Mouse (Mus musculus): ENCODE measurements around the gene Galnt18. TPM values are rescaled to one million over a fixed set of nuclear protein-coding genes. Genes with fewer than 3 reads are reported as not detected.

Galnt18 gene
- polyA plus RNA-seq, 1 experiment from 2014 or later: 18.8 TPM

- Histone ChIP-seq H3K27ac (no peak overlapping the region), H3K9ac (no peak overlapping the region), H3K4me3 (no peak overlapping the region), H3K9me3 (no peaks in the 10 kb centered on the region), H3K4me2 (replicated peaks) (no peak overlapping the region), H3K4me1 (no peaks in the 10 kb centered on the region), H3K27me3 (no peaks in the 10 kb centered on the region), H3K36me3 (no peaks in the 10 kb centered on the region)
- no peak for ATAC-seq (ENCODE audit: low FRiP score, low read depth)
- 57% methylated on average over 1 of the region's 1 CpGs for WGBS
Measured at GRCm38 (mm10) chr7:111708563-111708962, 71.2 kb downstream of the Galnt18 start.

- no peak overlapping the region for H3K27ac ChIP-seq
- no peak for ATAC-seq (ENCODE audit: low FRiP score, low read depth)
- WGBS: 87% methylated on average over 2 of the region's 2 CpGs
- no peak overlapping the region for H3K4me3 ChIP-seq
- no peaks in the 10 kb centered on the region for H3K4me1 ChIP-seq
- H3K27me3 ChIP-seq: no peaks in the 10 kb centered on the region
- no peak overlapping the region for H3K9ac ChIP-seq
- H3K9me3 ChIP-seq: no peaks in the 10 kb centered on the region
- no peak overlapping the region for H3K4me2 ChIP-seq (replicated peaks)
- H3K36me3 ChIP-seq: no peaks in the 10 kb centered on the region
Measured at GRCm38 (mm10) chr7:111702961-111703360, 76.8 kb downstream of the Galnt18 start.

DNA sequence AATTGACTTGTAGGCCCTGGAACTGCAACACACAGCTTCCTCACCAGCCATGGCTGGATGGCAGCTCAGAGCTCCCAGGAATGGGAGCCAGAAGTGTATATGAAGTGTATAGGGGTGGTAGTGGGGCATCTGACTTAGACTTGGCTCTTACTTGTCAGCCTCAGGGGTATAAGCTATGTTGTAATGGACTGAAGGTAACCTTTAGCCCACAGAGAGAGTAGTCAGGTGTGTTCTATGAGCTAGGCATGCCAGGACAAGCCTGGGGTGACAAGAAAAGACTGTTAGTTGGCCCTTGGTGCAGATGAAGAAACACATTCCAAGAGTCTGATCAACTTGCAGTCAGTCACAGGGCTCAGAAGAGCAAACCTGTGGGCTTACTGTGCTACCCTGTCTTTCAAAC, 78.0 kb downstream of the Galnt18 start:
- H3K27me3 ChIP-seq: no peaks in the 10 kb centered on the region
- no peak overlapping the region for H3K9ac ChIP-seq
- no peak overlapping the region for H3K27ac ChIP-seq
- H3K9me3 ChIP-seq: no peaks in the 10 kb centered on the region
- ATAC-seq (ENCODE audit: low FRiP score, low read depth): no peak
- H3K4me2 ChIP-seq (replicated peaks): no peak overlapping the region
- H3K36me3 ChIP-seq: no peaks in the 10 kb centered on the region
- H3K4me3 ChIP-seq: no peak overlapping the region
- H3K4me1 ChIP-seq: no peaks in the 10 kb centered on the region

DNA sequence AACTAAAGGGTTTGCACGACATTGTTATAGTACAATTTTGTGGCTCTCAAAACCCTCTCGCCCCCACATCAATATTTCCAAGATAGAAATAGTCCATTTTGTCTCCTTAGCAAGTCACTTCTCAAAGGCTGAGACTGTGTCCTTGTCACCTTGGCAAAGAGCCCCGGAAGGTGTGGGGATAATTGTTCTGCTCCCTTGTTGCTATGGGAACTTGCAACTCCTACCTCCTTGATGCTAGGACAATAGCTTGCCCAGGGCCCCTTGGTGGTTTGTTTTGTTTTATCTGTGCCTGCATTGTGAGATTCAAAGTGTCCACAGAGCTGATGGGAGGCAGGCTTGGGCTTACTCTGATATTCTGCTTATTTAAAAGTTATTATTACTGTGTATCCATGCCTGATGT, 80.3 kb downstream of the Galnt18 start:
- H3K36me3 ChIP-seq: no peaks in the 10 kb centered on the region
- no peak overlapping the region for H3K4me3 ChIP-seq
- WGBS: 80% methylated on average over 3 of the region's 3 CpGs
- ATAC-seq (ENCODE audit: low FRiP score, low read depth): no peak
- H3K4me2 ChIP-seq (replicated peaks): no peak overlapping the region
- no peak overlapping the region for H3K9ac ChIP-seq
- H3K27ac ChIP-seq: no peak overlapping the region
- H3K27me3 ChIP-seq: no peaks in the 10 kb centered on the region
- peaks cover 2% of the 10 kb centered on the region; the same call in 1 of the 2 replicates for H3K4me1 ChIP-seq
- H3K9me3 ChIP-seq: no peaks in the 10 kb centered on the region

DNA sequence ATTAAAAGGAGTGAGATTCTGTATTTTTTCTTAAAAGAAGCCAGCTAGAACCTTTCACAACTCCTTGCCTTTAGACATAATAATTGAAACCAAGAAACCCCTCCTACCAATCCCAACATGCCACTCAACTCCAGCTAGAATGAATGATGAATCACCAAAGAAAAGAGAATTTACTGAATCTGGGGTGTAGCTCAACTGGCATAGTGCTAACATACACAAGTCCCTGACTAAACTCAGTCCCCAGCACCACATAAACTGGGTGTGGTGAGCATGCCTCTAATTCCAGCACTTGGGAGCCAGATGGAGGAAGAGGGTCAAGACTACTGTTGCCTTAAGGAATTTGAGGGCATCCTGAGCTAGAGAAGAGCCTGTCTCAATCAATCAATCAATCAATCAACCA, 83.6 kb downstream of the Galnt18 start:
- Histone ChIP-seq H3K4me2 (replicated peaks) (no peak overlapping the region), H3K27ac (no peak overlapping the region), H3K4me3 (no peak overlapping the region), H3K4me1 (peaks cover 6% of the 10 kb centered on the region; the same call in 1 of the 2 replicates), H3K36me3 (no peaks in the 10 kb centered on the region), H3K9me3 (no peaks in the 10 kb centered on the region), H3K9ac (no peak overlapping the region), H3K27me3 (no peaks in the 10 kb centered on the region)
- ATAC-seq (ENCODE audit: low FRiP score, low read depth): no peak

GRCm38 (mm10) chr7:111694312-111694711, 85.5 kb downstream of the Galnt18 start:
- H3K9me3 ChIP-seq: no peaks in the 10 kb centered on the region
- whole genome bisulfite sequencing: 71% methylated on average over 6 of the region's 6 CpGs
- no peak overlapping the region for H3K27ac ChIP-seq
- no peak overlapping the region for H3K4me2 ChIP-seq (replicated peaks)
- no peaks in the 10 kb centered on the region for H3K27me3 ChIP-seq
- peak; percentile 28; the same call in 1 of the 2 replicates for ATAC-seq (ENCODE audit: low FRiP score, low read depth)
- H3K36me3 ChIP-seq: no peaks in the 10 kb centered on the region
- H3K4me3 ChIP-seq: no peak overlapping the region
- H3K9ac ChIP-seq: no peak overlapping the region
- peaks cover 6% of the 10 kb centered on the region; the same call in 1 of the 2 replicates for H3K4me1 ChIP-seq

GRCm38 (mm10) chr7:111692641-111693261, 87.0 kb downstream of the Galnt18 start:
- ATAC-seq (ENCODE audit: low FRiP score, low read depth): no peak
- WGBS: 88% methylated on average over 9 of the region's 9 CpGs

DNA sequence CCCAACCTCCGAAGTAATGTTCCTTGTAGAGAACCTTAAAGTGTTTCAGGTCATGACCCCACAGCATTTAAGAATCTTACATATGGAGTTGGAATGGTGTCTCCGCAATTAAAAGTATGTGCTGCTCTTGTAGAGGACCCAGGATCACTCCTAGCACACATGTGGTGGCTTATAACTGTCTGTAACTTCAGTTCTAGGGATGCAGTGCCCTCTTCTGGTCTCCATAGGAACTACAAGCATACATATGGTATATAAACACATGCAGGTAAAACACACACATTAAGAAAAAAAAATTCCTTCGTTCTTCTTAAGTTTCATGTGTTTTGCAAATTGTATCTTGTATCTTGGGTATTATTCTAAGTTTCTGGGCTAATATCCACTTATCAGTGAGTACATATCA, 99.7 kb downstream of the Galnt18 start:
- H3K27me3 ChIP-seq: no peaks in the 10 kb centered on the region
- 90% methylated on average over 3 of the region's 3 CpGs for WGBS

More at GRCm38 (mm10) chr7:111692641-111693261, 87.0 kb downstream of the Galnt18 start:
- no peak overlapping the region for H3K9ac ChIP-seq
- no peak overlapping the region for H3K27ac ChIP-seq
- H3K9me3 ChIP-seq: no peaks in the 10 kb centered on the region
- H3K4me2 ChIP-seq (replicated peaks): no peak overlapping the region
- no peaks in the 10 kb centered on the region for H3K36me3 ChIP-seq
- H3K4me3 ChIP-seq: no peak overlapping the region
- H3K4me1 ChIP-seq: peaks cover 6% of the 10 kb centered on the region; the same call in 1 of the 2 replicates
- H3K27me3 ChIP-seq: no peaks in the 10 kb centered on the region

DNA sequence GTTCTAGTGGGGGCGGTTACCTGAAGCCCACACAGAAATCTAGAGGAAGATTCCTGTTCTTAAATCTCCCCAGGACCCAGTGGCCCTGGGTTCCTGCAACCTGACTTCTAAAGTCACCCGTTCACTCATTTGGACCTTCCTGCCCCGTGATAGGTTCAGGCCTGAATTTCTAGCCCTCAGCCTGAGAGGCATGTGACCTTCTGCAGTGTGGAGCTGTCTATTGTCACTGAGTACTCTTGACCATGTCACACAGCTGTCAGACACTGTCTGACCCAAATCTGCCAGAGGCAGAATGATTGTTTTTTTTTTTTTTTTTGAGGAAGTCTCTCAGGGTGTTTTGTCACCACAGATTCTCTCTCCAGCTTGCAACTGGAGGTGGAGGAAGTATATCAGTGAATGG, 103.3 kb downstream of the Galnt18 start:
- no peaks in the 10 kb centered on the region for H3K27me3 ChIP-seq
- no peaks in the 10 kb centered on the region for H3K4me1 ChIP-seq
- no peaks in the 10 kb centered on the region for H3K9me3 ChIP-seq
- H3K9ac ChIP-seq: no peak overlapping the region
- H3K36me3 ChIP-seq: no peaks in the 10 kb centered on the region
- ATAC-seq (ENCODE audit: low FRiP score, low read depth): no peak
- H3K27ac ChIP-seq: no peak overlapping the region
- 82% methylated on average over 3 of the region's 3 CpGs for WGBS
- no peak overlapping the region for H3K4me2 ChIP-seq (replicated peaks)
- H3K4me3 ChIP-seq: no peak overlapping the region

More for the DNA sequence above, 99.7 kb downstream of the Galnt18 start:
- Histone ChIP-seq H3K9me3 (no peaks in the 10 kb centered on the region), H3K4me2 (replicated peaks) (no peak overlapping the region), H3K36me3 (no peaks in the 10 kb centered on the region), H3K27ac (no peak overlapping the region), H3K9ac (no peak overlapping the region), H3K4me3 (no peak overlapping the region), H3K4me1 (no peaks in the 10 kb centered on the region)
- no peak for ATAC-seq (ENCODE audit: low FRiP score, low read depth)

DNA sequence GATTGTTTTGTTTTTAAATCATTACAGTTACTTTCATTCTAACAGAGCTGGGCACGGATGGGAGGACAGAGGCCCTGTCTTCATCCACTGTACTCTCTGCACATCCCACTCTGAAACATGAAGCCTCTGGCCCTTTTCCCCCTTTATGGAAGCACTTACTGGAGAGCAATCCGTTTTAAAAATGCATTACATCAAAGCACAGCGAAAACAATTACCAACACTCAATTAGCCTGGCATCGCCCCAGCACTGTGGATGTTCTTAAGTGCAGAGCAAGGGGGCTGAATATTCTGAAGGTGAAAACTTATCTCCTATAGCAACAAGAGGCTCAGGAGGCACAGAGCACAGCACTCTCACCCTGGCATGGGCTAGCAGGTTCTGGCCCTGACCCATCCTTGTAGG, 107.3 kb downstream of the Galnt18 start:
- Histone ChIP-seq H3K9me3 (no peaks in the 10 kb centered on the region), H3K9ac (no peak overlapping the region), H3K4me2 (replicated peaks) (no peak overlapping the region), H3K27ac (no peak overlapping the region), H3K4me1 (no peaks in the 10 kb centered on the region), H3K4me3 (no peak overlapping the region), H3K36me3 (no peaks in the 10 kb centered on the region), H3K27me3 (no peaks in the 10 kb centered on the region)
- 33% methylated on average over 4 of the region's 4 CpGs for WGBS
- ATAC-seq (ENCODE audit: low FRiP score, low read depth): no peak

- H3K27me3 ChIP-seq: no peaks in the 10 kb centered on the region
- H3K9me3 ChIP-seq: no peaks in the 10 kb centered on the region
- 34% methylated on average over 14 of the region's 14 CpGs for WGBS
- peak; percentile 83 for ATAC-seq (ENCODE audit: low FRiP score, low read depth)
- no peak overlapping the region for H3K4me3 ChIP-seq
- no peaks in the 10 kb centered on the region for H3K36me3 ChIP-seq
- H3K4me1 ChIP-seq: peaks cover 23% of the 10 kb centered on the region
- 0 out of 2 replicates have a peak overlapping the region, but pooled peaks have one; percentile 7 for H3K4me2 ChIP-seq (replicated peaks)
- peak overlapping the region; percentile 70 for H3K27ac ChIP-seq
- 0 out of 2 replicates have a peak overlapping the region, but pooled peaks have one; percentile 5 for H3K9ac ChIP-seq
Measured at GRCm38 (mm10) chr7:111663139-111664073, 116.4 kb downstream of the Galnt18 start.

DNA sequence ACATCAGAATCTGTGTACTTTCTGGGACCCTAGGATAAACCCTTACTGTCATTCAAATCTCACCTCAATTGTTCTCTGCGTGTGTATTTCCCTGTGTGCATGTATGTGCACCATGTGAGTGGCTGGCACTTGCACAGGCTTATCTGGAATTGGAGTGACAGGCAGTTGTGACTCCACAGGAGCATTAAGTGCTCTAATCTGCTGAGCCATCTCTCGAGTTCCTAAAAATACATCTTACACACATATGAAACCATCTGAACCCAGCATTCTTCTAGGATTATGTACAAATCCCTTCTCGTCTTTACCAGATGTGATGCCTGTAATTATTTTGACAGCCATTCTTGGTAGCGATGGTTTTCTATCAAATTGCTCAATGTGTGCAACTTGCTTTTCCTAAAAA, 121.2 kb downstream of the Galnt18 start:
- 71% methylated on average over 4 of the region's 4 CpGs for WGBS
- peaks cover 9% of the 10 kb centered on the region for H3K4me1 ChIP-seq
- no peak overlapping the region for H3K4me3 ChIP-seq
- no peaks in the 10 kb centered on the region for H3K9me3 ChIP-seq
- no peak overlapping the region for H3K4me2 ChIP-seq (replicated peaks)
- no peak overlapping the region for H3K27ac ChIP-seq
- ATAC-seq (ENCODE audit: low FRiP score, low read depth): no peak
- no peaks in the 10 kb centered on the region for H3K36me3 ChIP-seq
- no peaks in the 10 kb centered on the region for H3K27me3 ChIP-seq
- H3K9ac ChIP-seq: no peak overlapping the region
